Mouse (Mus musculus) gastrocnemius, adult 18-20 months (tissue): ENCODE measurements around the gene 1700019D03Rik. TPM values are rescaled to one million over a fixed set of nuclear protein-coding genes. Genes with fewer than 3 reads are reported as not detected.

Experiments
- DNase-seq: peaks from one replicate; pipeline ENCODE4 v3.0.0; 2021; ENCODE audit warnings: low spot score
- long read RNA-seq, 2 experiments: library from polyadenylated mRNA; stranded (forward); transcript quantifications; one replicate each; pipeline ENCODE4 v2.0.0; 2021
- total RNA-seq, 2 experiments: library from RNA; stranded (reverse); gene quantifications; 2 replicates each; pipeline ENCODE4 v1.2.3; 2021

1700019D03Rik gene
- total RNA-seq: 1 to 10 TPM in 1 of 2 experiments, under 1 TPM in 1; 0.55 to 1.4 TPM
- long read RNA-seq, experiment 1: 0 reads
- long read RNA-seq, experiment 2, partial matches to known transcripts: 0 of 1 reads
- long read RNA-seq, experiment 2, other reads (novel, unspliced or antisense): 0 of 1 reads

DNA sequence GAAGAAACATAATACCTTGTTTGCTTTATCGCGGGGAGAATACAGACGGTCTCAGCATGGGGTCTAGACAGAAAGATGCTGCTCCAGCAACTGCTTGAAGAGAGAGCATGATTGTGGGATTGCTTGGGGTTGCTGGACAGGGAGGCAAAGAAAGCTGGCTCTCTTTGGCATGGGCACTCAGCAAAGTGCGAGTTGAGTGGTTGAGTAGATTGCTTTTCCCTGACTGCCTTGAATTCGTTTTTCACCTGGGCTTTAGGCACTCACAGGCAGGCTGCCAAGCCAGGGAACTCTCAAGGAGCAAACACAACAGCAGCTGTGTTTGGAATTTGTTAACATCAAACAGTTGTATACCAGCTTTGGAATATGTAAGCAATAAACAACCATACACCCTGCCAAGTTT lies at the start of gene 1700019D03Rik:
TSS of gene 1700019D03Rik (minus strand) at position 101 of the 400 bp plus-strand sequence.
- no peak for DNase-seq

DNA sequence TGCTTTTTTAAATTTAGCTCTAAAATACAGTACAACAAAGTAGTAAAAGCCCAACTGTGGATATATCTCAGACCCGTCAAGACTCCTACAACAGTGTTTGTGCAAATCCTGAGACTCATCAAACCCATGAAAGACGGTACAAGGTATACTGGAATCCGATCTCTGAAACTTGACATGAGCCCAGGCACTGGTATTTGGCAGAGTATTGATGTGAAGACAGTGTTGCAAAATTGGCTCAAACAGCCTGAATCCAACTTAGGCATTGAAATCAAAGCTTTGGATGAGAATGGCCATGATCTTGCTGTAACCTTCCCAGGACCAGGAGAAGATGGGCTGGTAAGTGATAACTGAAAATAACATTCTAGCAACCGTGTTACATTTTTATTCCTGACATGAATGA lies 43.9 kb upstream of the 1700019D03Rik start:
- peak; percentile 55 for DNase-seq

DNA sequence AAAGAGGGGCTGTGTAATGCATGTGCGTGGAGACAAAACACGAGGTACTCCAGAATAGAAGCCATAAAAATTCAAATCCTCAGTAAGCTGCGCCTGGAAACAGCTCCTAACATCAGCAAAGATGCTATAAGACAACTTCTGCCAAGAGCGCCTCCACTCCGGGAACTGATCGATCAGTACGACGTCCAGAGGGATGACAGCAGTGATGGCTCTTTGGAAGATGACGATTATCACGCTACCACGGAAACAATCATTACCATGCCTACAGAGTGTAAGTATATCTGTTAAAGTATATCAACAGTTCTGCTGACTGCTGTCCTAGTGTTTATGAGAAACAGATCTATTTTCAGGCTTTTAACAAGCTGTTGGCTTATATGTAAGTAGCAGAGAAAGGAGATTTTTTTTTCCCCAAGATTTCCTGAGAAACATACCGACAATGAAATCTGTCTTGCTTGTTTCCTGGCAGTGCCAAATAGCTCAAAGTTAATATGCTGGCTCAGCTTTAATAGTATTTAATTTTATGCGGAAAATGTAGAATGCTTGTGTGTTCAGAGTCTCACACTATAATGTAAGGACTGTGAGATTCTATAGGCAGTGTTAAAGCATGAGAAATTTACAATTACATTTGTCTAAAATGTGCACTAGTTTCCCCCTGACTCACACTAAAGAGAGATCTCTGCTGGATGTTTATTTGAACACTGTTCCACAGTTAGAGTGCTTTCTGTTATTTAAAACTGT lies 42.1 kb upstream of the 1700019D03Rik start:
- no peak for DNase-seq

DNA sequence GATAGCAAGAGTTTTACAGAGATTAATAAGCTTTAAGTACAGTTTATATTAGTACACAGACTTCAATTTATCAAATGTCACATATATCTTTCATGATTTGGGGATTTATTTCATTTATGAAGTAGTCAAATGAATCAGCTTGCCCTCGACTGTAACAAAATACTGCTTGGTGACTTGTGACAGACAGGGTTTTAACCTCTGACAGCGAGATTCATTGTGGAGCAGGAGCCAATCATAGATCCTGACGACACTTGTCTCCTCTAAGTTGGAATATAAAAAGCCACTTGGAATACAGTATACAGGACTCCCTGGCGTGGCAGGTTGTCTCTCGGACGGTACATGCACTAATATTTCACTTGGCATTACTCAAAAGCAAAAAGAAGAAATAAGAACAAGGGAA lies 41.4 kb upstream of the 1700019D03Rik start, which contains the start of gene Mstn:
TSS of gene Mstn (plus strand) at position 301 of the 400 bp plus-strand sequence.
- peak; percentile 35 for DNase-seq

GRCm38 (mm10) chr1:53060499-53060898 lies 40.5 kb upstream of the 1700019D03Rik start:
- DNase-seq: no peak

GRCm38 (mm10) chr1:53059106-53059505 lies 39.1 kb upstream of the 1700019D03Rik start:
- no peak for DNase-seq

DNA sequence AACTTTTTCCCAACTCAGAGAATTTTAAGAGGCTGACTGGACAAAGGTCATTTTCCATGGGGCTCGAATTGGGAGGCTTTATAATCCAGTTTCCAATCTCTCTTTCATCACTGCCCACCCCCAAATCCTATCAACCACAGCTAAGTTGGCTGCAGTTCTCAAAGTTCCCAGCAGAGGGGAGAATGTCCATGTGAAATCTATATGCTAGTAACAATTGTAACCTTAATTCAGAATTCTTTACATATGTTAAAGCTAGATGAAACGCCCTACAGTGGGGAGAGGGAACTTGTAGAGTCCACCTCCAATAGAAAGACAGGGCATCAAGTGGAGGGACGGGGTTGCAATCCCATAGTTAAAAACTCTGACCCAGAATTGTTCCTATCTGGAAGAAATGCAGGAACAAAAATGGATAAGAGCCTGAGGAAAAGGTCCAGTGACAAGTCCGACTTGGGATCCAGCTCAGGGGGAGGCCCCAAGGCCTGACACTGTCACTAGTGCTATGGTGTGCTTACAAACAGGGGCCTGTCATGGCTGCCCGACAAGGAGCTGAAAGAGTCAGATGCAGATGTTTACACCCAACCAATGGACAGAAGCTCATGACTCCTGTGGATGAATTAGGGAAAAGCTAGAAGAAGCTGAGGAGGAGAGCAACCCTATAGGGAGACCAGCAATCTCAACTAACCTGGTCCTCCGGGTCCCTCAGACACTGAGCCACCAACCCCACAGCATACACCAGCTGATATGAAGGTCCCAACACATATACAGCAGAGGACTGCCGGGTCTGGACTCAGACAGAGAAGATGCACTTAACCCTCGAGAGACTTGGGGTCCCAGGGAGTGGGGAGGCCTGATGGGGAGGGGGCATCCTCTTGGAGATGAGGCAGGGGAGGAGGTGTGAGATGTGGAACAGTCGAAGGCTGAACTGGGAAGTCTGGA lies 33.4 kb upstream of the 1700019D03Rik start:
- DNase-seq: peak; percentile 56

GRCm38 (mm10) chr1:53049763-53050427 lies 29.9 kb upstream of the 1700019D03Rik start:
- DNase-seq: no peak

GRCm38 (mm10) chr1:53037443-53037871 lies 17.5 kb upstream of the 1700019D03Rik start:
- DNase-seq: peak; percentile 79

- DNase-seq: peak; percentile 56
Observed at GRCm38 (mm10) chr1:53032550-53032949, 12.6 kb upstream of the 1700019D03Rik start.

GRCm38 (mm10) chr1:53018746-53019505 lies 1.1 kb downstream of the 1700019D03Rik start:
- no peak for DNase-seq

DNA sequence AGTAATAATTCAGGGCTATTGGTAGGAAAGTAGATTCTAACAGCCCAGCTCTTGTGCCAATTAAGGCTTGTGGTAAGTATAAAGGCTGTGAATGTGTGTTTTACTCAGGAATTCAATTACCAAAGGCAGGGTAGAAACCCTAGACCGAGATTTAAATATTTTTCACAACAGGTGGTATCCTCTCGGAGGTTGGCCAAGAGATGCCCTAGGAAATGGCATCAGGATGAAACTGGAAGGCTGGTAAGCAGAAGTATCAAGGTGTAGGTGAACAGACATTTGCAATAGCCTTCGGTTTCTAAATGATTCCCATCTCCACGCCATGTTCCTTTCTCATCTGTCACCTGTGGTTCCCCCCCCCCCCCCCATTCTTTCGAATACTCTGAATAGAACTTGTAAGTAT lies 4.4 kb downstream of the 1700019D03Rik start:
- DNase-seq: no peak

DNA sequence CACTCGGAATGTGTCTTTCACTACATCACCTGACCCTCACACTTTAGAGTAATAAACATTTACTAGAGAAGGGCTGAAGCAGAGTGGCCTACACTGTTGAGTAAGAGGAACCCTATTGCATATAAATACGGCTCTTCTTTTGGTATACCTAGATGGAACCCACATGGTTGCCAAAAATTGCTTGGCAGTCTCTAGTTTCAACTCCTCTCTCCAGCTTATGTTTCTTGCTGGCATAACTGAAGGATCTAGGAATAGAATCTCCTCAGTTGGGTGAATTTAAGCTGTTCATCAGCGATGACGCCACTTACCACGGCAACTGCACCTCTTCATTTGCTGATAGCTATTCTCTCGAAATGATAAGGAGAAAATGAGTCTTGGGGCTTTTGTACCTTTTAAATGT lies 5.3 kb downstream of the 1700019D03Rik start:
- peak; percentile 67 for DNase-seq

DNA sequence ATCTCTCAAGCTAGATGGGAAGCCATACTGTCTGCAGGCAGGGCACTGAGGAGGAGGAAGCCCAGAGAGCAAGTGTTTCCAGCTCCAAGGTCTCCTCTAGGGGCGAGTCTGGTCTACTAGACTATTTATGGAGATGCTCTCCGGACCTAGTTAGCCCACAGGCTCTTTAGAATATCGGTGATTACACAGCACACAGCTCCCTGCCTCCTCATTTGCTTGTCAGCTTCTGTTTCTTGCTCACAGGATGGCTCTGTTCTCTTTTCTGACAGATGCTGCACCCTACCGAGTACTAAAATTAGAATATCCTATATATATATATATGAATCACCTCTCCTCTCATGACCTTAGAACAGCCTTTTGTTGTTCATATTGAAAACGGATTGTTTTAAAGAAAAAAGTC lies 33.3 kb downstream of the 1700019D03Rik start:
- no peak for DNase-seq

GRCm38 (mm10) chr1:52973198-52973597 lies 46.8 kb downstream of the 1700019D03Rik start:
- no peak for DNase-seq

DNA sequence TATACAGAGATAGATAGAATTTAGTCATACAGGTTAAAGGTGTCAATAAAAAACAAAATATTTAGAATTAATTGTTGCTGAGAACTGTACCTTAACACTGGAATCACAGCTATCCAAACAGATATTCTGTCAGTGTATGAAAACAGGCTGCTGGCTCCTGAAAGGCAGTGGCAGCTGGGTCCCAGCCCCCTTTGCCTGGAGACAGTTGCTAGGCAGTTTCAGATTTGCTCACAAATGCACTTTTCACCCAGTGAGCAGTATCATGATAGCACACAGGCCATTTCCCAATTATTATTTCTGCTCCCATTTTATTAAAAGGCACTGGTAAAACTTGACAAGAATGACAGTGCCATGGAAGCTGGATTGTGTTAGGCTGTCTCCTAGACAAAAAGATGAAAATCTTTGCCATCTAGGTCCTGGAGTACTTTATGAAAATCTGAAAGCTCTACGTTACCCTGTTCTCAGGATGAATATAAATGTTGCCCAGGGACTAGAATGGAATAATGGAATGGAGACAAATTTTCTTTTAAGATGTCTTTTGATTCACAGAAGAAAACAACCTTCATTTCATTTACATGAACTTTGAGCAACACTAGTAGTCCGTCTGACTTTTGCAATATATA lies 48.0 kb downstream of the 1700019D03Rik start:
- no peak for DNase-seq

DNA sequence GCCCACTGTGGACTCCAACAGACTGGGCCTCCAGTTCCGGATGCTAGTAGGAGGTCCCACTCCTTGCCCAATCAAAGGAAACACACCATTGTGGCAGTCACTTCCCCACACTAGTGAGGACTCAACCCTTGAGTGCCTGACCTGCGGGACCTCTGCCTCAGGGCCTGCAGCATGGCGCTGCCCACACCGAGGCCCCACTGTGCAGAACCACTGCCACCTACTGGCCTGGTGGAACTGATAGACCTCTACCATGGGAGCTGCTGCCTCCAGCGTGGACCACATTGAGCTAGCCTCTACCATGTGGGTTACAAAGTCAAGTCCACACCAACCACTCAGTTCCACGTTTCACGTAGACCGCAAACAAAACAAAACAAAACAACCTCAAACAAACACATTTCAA lies 55.4 kb downstream of the 1700019D03Rik start:
- DNase-seq: no peak

GRCm38 (mm10) chr1:52963097-52963496 lies 56.9 kb downstream of the 1700019D03Rik start:
- peak; percentile 27 for DNase-seq

DNA sequence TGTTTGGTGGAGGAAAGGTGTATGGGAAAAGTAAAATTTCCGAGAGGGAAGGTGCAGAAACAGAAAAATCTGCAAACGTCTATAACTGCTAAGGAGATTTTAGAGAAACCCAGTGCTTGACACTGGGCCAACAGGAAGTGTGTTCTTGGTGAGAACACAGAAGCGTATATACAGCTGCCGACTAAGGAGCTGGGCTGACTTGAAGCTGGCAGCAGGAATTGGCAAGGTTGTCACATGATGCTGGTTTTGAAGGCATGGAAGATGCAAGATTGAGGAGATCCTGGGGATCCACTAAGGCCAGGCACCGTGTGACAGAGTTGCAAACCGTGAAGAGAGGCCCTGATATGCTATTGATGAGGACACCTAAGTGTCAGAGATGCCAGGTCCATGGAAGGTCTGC lies 59.8 kb downstream of the 1700019D03Rik start:
- DNase-seq: no peak

- DNase-seq: no peak
Observed at GRCm38 (mm10) chr1:52956746-52957145, 63.2 kb downstream of the 1700019D03Rik start.
